Mouse (Mus musculus) CD4-positive, CD25-positive, alpha-beta regulatory T cell, adult 4 months (primary cell): Measurements from ENCODE around the gene Gm6169. TPM values are rescaled to one million over a fixed set of nuclear protein-coding genes. Genes with fewer than 3 reads are reported as not detected.
A peak's percentile ranks its signal among the peaks of the same experiment; 100 is the strongest.
"Not testable (repeated sequence)": the region's sequence is repeated elsewhere in the genome, so short reads cannot be mapped to it uniquely, and the experiment has no call there.

Experiments
- ATAC-seq: one replicate; pipeline ENCODE4 v1.8.0; 2017
- polyA plus RNA-seq, 2 experiments: library from polyadenylated mRNA; unstranded; fragments of 100-300 nt; shearing (Covaris generic); gene quantifications; one replicate each; pipeline ENCODE4 v1.2.1; 2017

Gm6169 gene
- 1 to 10 TPM; 5.9 to 6.9 TPM for polyA plus RNA-seq

GRCm38 (mm10) chr13:97099187-97099852, at the start of gene Gm6169:
Gm6169 (minus strand) TSS chr13:97099237.
- no peak for ATAC-seq

- peak; percentile 92 for ATAC-seq
Observed at GRCm38 (mm10) chr13:97145834-97146233, 46.8 kb upstream of the Gm6169 start.

- no peak for ATAC-seq
Observed at GRCm38 (mm10) chr13:97142321-97142720, 43.3 kb upstream of the Gm6169 start.

- not testable (repeated sequence) for ATAC-seq
Observed at GRCm38 (mm10) chr13:97138404-97138931, 39.4 kb upstream of the Gm6169 start.

- peak; percentile 99 for ATAC-seq
Observed at GRCm38 (mm10) chr13:97137466-97138400, 38.7 kb upstream of the Gm6169 start, which contains the start of the genes Gfm2 and Nsa2. Gfm2 (plus strand) TSS chr13:97137937. Nsa2 (minus strand) TSS chr13:97137937.

- not testable (repeated sequence) for ATAC-seq
Observed at GRCm38 (mm10) chr13:97130413-97130812, 31.4 kb upstream of the Gm6169 start.

GRCm38 (mm10) chr13:97129654-97130053, 30.6 kb upstream of the Gm6169 start:
- not testable (repeated sequence) for ATAC-seq

GRCm38 (mm10) chr13:97121341-97121740, 22.3 kb upstream of the Gm6169 start:
- ATAC-seq = no peak

GRCm38 (mm10) chr13:97109046-97109445, 10.0 kb upstream of the Gm6169 start:
- ATAC-seq = no peak

- ATAC-seq = not testable (repeated sequence)
Observed at GRCm38 (mm10) chr13:97107721-97108120, 8.7 kb upstream of the Gm6169 start.

GRCm38 (mm10) chr13:97104996-97105395, 6.0 kb upstream of the Gm6169 start:
- ATAC-seq = no peak

GRCm38 (mm10) chr13:97095726-97096125, 3.3 kb downstream of the Gm6169 start:
- no peak for ATAC-seq

- no peak for ATAC-seq
Observed at GRCm38 (mm10) chr13:97088183-97088582, 10.9 kb downstream of the Gm6169 start.

GRCm38 (mm10) chr13:97087421-97087820, 11.6 kb downstream of the Gm6169 start:
- ATAC-seq = no peak

- no peak for ATAC-seq
Observed at GRCm38 (mm10) chr13:97086316-97086715, 12.7 kb downstream of the Gm6169 start.

- ATAC-seq = no peak
Observed at GRCm38 (mm10) chr13:97082432-97082831, 16.6 kb downstream of the Gm6169 start.

GRCm38 (mm10) chr13:97080615-97081014, 18.4 kb downstream of the Gm6169 start:
- ATAC-seq = no peak

- ATAC-seq = no peak
Observed at GRCm38 (mm10) chr13:97080201-97080600, 18.8 kb downstream of the Gm6169 start.

- ATAC-seq = no peak
Observed at GRCm38 (mm10) chr13:97077556-97077955, 21.5 kb downstream of the Gm6169 start.

GRCm38 (mm10) chr13:97073497-97073896, 25.5 kb downstream of the Gm6169 start:
- ATAC-seq = no peak

- no peak for ATAC-seq
Observed at GRCm38 (mm10) chr13:97071626-97072241, 27.3 kb downstream of the Gm6169 start.

- no peak for ATAC-seq
Observed at GRCm38 (mm10) chr13:97070931-97071625, 28.0 kb downstream of the Gm6169 start.
